Mouse (Mus musculus) hindbrain, embryonic 14.5 days (tissue): Measurements from ENCODE around the gene Mpz. TPM values are rescaled to one million over a fixed set of nuclear protein-coding genes. Genes with fewer than 3 reads are reported as not detected.
A peak's percentile ranks its signal among the peaks of the same experiment; 100 is the strongest.

Source experiments
- ATAC-seq: fragments of 200-750 bp; cut with Nextera tagmentation; 2 replicates; pipeline ENCODE4 v1.8.0; 2017; ENCODE audit warnings: moderate number of reproducible peaks, mild to moderate bottlenecking, moderate TSS enrichment, moderate library complexity; ENCODE audit not compliant: low FRiP score
- DNase-seq: peaks from one replicate; pipeline ENCODE4 v3.0.0-alpha.2; 2015; ENCODE audit warnings: low spot score
- H3K27ac ChIP-seq: fragments of 300-500 bp; sonication (generic); 2 replicates; pipeline ENCODE4 v1.5.1; 2014; ENCODE audit warnings: mild to moderate bottlenecking, moderate library complexity
- H3K27me3 ChIP-seq: fragments of 300-500 bp; sonication (generic); 2 replicates; pipeline ENCODE4 v1.6.1; 2014; ENCODE audit warnings: mild to moderate bottlenecking, low read length, mixed read lengths; ENCODE audit not compliant: control insufficient read depth, insufficient read depth
- H3K36me3 ChIP-seq: fragments of 300-500 bp; sonication (generic); replicated peaks from 2 replicates; pipeline ENCODE4 v1.6.1; 2014; ENCODE audit not compliant: control insufficient read depth, insufficient read depth
- H3K4me1 ChIP-seq: fragments of 300-500 bp; sonication (generic); replicated peaks from 2 replicates; pipeline ENCODE4 v1.6.1; 2014; ENCODE audit warnings: antibody characterized with exemption, low read length, mixed read lengths; ENCODE audit not compliant: control insufficient read depth, insufficient read depth
- H3K4me2 ChIP-seq: fragments of 300-500 bp; sonication (generic); replicated peaks from 2 replicates; pipeline ENCODE4 v1.6.1; 2014; ENCODE audit warnings: mild to moderate bottlenecking, moderate library complexity
- H3K4me3 ChIP-seq: fragments of 300-500 bp; sonication (generic); replicated peaks from 2 replicates; pipeline ENCODE4 v1.5.1; 2014; ENCODE audit warnings: mild to moderate bottlenecking, low read length
- H3K9ac ChIP-seq: fragments of 300-500 bp; sonication (generic); 2 replicates; pipeline ENCODE4 v1.6.1; 2014
- H3K9me3 ChIP-seq: fragments of 300-500 bp; sonication (generic); 2 replicates; pipeline ENCODE4 v1.6.1; 2016; ENCODE audit warnings: low read length; ENCODE audit not compliant: control insufficient read depth
- WGBS: fragments of 180-500 bp; shearing (Covaris S2); extraction: QIAGEN DNeasy Blood & Tissue Kit; methylation state at CpG from one replicate; pipeline ENCODE4 v1.1.7; 2014; 5-methylcytosine and 5-hydroxymethylcytosine counted together
- polyA plus RNA-seq: library from polyadenylated mRNA; unstranded; fragments of >200 nt; fragmentation: Nextera tagmentation; extraction: Ambion mirVana; gene quantifications from 2 replicates; pipeline ENCODE4 v1.2.1, GENCODE M21; 2014

Gene Mpz
- polyA plus RNA-seq: 3.5 and 4.8 TPM in 2 replicates

DNA sequence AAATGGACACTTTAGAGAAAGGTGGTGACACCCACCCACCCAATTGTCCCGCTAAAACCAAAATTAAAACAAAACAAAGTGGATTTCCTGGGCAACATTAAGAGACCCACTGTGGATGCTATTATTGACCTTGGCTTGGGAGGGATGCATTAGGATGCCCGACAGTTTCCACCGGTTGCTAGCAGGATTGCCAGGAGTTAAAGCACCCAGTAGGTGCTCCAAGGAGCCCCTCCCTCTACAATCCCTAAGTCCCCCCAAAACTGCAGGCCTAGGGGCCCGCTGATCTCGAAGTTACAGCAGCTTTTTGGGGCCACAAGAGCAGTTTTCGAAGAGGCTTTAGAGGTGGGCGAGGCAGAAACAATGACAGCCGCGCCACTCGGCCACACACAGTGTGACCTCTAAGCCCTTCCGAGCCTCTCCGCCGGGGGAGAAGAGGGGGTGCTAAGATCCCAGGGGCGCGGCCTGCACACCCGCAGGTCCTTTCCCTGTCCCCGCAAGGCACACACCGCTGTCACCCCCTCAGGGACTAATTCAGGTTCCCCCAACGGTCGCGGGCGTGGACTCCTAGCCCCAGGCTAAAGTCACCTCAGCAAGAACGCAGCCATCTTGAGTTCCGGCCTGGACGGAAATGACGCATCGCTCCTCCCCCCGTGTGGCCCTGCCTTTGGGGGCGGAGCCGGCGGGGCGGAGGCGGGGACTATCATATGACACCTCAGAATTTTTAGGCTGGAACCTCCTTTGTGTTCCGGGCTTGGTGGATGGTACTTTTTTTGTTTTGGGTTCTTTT is at the start of gene Mpz, which contains the start of gene Sdhc:
Gene Mpz (plus strand): TSS at position 738 of the 787 bp plus-strand sequence.
Gene Sdhc (minus strand): TSS at position 630 of the 787 bp plus-strand sequence.
- H3K9me3 ChIP-seq: no peaks in the 10 kb centered on the region
- WGBS: under 1% methylated on average over 34 of the region's 34 CpGs
- ATAC-seq (peak; percentile 97), DNase-seq (peak; percentile 95)
- peak within 1 kb of the TSS; percentile 94 for H3K4me2 ChIP-seq
- H3K27me3 ChIP-seq: no peaks in the 10 kb centered on the region
- H3K36me3 ChIP-seq: peaks cover 5% of the 10 kb centered on the region; the same call in 1 of the 2 replicates
- peaks cover 17% of the 10 kb centered on the region for H3K4me1 ChIP-seq
- peak within 1 kb of the TSS; percentile 91 for H3K9ac ChIP-seq
- H3K27ac ChIP-seq: peak within 1 kb of the TSS; percentile 79
- H3K4me3 ChIP-seq: peak within 1 kb of the TSS; percentile 71

DNA sequence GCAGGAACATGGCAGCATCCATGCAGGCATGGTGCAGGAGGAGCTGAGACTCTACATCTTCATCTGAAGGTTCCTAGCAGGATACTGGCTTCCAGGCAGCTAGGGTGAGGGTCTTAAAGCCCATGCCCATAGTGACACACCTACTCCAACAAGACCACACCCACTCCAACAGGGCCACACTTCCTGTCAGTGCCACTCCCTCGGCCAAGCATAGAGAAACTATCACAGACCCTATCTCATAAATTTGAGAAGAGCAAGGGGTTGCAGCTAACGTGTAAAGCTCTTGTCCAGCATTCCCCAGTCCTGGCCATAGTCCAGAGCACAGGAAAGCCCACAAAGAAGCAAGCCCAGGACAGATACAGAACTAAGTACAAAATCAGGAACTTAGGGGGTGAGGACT is 49.5 kb upstream of the Mpz start:
- H3K4me2 ChIP-seq: no peak overlapping the region
- 51% methylated on average over 2 of the region's 2 CpGs for WGBS

DNA sequence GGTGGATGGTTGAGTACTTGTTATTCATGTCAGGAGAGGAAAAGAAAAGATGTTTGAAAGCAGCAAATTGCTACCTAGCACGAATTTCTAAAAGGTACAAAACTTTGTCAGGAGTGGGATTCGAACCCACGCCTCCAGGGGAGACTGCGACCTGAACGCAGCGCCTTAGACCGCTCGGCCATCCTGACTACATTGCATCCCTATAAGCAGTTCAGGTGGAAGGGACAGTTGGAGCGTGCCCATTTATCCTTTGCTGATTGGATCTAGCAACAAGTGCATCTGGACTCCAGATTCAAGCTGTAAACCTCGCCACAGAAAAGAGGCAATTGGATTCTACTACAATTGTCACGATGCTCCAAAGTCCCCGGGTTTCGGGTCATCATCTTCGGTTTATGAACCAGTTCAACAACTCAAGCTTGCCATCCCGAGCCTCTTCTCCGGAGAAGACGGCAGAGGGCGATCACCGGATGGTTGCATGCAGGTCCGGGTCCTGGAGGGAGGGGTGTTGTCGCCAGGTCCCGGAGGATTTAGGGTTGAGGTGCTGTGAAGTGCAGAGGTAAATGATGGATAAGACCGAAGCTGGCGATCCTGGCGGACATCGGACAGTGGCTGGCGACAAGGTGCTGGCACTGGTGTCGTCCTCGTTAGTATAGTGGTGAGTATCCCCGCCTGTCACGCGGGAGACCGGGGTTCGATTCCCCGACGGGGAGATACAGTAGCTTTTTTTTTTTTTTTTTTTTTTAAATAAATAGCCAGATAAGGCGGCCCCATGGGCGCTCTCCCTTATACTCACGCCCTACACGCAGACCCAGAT is 48.6 kb upstream of the Mpz start:
- peak; percentile 95 for DNase-seq
- 0 out of 2 replicates have a peak, but pooled peaks cover 6% of the 10 kb centered on the region for H3K4me1 ChIP-seq
- H3K4me3 ChIP-seq: peak overlapping the region; percentile 68
- peak overlapping the region; percentile 80 for H3K9ac ChIP-seq
- H3K4me2 ChIP-seq: peak overlapping the region; percentile 56
- H3K36me3 ChIP-seq: no peaks in the 10 kb centered on the region
- ATAC-seq: peak; percentile 89
- under 1% methylated on average over 40 of the region's 40 CpGs for WGBS
- no peaks in the 10 kb centered on the region for H3K9me3 ChIP-seq
- H3K27me3 ChIP-seq: no peaks in the 10 kb centered on the region
- H3K27ac ChIP-seq: peak overlapping the region; percentile 86

More for the DNA sequence above, 49.5 kb upstream of the Mpz start:
- Histone ChIP-seq H3K36me3 (no peaks in the 10 kb centered on the region), H3K4me1 (0 out of 2 replicates have a peak, but pooled peaks cover 6% of the 10 kb centered on the region), H3K9ac (no peak overlapping the region), H3K9me3 (no peaks in the 10 kb centered on the region), H3K27me3 (no peaks in the 10 kb centered on the region), H3K27ac (no peak overlapping the region), H3K4me3 (no peak overlapping the region)
- DNase-seq (no peak), ATAC-seq (no peak)

DNA sequence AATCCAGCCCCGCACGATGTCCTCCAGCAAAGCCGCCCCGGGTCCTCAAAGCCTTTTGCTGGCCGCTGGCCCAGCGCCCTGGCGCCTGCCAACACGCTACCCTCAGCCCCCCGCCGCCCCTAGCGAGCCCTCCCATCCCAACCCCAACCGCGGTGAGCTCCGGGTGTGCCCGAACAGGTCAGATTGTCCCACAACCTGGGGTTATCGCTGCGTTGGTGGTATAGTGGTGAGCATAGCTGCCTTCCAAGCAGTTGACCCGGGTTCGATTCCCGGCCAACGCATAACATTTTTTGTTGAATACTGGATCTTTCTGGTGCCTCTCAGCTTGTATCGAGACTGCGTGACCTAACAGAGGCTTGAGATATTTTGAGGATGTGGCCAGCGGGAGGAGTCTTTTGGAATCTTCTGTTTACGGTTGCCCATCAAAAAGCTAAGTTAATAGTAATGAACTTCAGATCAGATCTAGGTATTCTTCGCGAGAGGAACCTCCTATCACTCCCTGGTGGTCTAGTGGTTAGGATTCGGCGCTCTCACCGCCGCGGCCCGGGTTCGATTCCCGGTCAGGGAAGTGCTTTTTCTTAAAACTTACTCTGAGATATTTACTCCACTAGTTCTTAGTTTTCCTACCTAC is 47.8 kb upstream of the Mpz start:
- peak; percentile 96 for ATAC-seq
- H3K4me2 ChIP-seq: peak overlapping the region; percentile 56
- no peaks in the 10 kb centered on the region for H3K27me3 ChIP-seq
- 0 out of 2 replicates have a peak, but pooled peaks cover 6% of the 10 kb centered on the region for H3K4me1 ChIP-seq
- H3K36me3 ChIP-seq: no peaks in the 10 kb centered on the region
- no peaks in the 10 kb centered on the region for H3K9me3 ChIP-seq
- H3K9ac ChIP-seq: peak overlapping the region; percentile 80
- peak overlapping the region; percentile 68 for H3K4me3 ChIP-seq
- H3K27ac ChIP-seq: peak overlapping the region; percentile 86
- WGBS: under 1% methylated on average over 35 of the region's 35 CpGs
- DNase-seq: peak; percentile 98

DNA sequence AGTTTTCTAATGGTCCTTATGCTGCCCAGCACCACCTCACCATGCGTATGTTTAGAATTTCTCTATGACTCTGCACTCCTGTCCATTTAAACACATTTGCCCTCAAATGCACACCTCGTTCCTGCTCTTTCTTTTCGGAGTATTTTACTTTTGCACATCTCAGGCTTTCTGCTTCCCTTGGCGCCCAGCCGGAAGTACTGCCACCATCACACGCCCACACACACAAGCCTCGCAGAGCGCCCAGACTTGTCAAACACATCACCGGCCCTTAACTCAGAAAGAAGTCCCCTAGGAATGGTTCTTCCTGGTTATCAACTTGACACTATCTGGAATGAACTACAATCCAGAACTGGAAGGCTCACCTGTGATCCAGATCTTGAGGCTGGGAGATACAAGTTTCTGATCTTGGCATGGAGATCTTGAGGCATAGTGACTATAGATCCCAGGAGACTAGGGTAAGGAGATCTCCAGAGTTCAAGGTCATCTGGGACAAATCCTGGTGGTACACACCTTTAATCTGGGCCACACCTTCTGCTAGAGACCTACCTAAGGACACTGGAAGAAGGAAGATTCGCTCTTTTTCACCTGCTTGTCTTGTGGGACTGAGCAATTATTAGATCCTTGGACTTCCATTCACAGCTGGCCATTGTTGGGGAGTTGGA is 47.2 kb upstream of the Mpz start:
- Histone ChIP-seq H3K9me3 (no peaks in the 10 kb centered on the region), H3K27me3 (no peaks in the 10 kb centered on the region), H3K9ac (0 out of 2 replicates have a peak overlapping the region, but pooled peaks have one; percentile 38), H3K4me3 (peak overlapping the region; percentile 68), H3K27ac (no peak overlapping the region; the same call in 1 of the 2 replicates), H3K4me1 (0 out of 2 replicates have a peak, but pooled peaks cover 6% of the 10 kb centered on the region), H3K4me2 (peak overlapping the region; percentile 56), H3K36me3 (no peaks in the 10 kb centered on the region)
- WGBS: 10% methylated on average over 10 of the region's 10 CpGs
- ATAC-seq (no peak), DNase-seq (peak; percentile 44)

DNA sequence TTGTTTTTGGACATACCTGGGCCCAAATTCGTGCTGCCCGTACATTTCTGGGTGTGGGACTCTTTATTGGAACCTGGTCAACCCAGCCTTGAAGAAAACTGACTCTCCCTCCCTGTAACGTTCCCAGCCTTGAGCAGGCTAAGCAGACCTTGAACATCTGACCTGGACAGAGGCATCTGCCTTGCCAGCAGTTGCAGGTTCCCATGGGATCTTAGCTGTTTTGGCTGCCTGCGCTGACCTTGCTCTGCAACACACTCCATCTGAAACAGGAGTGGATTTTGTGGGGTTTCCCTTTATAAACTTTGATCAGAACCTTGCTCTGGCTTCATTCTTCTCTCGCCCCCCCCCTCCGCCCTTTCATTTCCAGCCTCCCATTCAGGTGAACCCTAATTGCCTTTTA is 45.3 kb upstream of the Mpz start:
- no peak overlapping the region for H3K27ac ChIP-seq
- WGBS: 69% methylated on average over 6 of the region's 6 CpGs
- no peaks in the 10 kb centered on the region for H3K36me3 ChIP-seq
- H3K4me1 ChIP-seq: 0 out of 2 replicates have a peak, but pooled peaks cover 8% of the 10 kb centered on the region
- DNase-seq: no peak
- H3K4me2 ChIP-seq: no peak overlapping the region
- no peak overlapping the region for H3K4me3 ChIP-seq
- no peak for ATAC-seq
- no peaks in the 10 kb centered on the region for H3K9me3 ChIP-seq
- no peak overlapping the region for H3K9ac ChIP-seq
- no peaks in the 10 kb centered on the region for H3K27me3 ChIP-seq

DNA sequence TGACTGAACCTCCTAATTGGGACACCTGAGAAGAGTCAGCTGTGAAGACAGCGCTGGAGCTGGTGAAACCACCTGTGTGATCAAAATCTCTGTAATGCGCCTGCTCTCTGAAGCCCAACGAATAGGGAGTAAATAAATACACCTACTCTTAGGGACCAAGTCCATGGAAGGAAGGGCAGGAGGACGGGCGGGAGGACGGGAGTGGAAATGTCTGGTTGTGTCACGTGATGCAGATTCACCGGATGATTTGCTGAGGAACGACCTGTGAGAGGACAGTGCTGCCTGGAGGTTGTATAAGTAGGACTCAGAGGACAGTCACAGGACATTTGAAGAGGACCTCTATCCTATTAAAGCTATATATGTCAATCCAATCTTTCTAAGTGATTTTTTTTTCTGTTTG is 40.9 kb upstream of the Mpz start:
- no peak overlapping the region for H3K4me2 ChIP-seq
- no peak overlapping the region for H3K27ac ChIP-seq

DNA sequence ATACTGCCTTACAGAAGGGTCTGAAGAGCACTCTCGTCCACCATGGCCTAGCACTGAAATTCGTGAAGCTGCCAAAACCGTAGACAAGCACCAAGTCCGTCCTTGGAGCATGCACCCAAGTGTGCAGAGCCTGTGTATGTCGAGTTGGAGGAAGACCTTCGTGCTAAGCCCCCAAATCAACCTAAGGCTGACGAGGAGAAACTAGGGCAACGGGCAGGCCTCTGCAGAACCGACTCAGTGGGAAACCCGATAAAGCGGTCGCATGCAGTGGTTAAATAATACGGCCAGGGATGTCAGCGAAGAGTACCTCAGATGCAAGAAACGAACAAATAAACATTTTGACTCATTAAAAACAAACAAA is 39.9 kb upstream of the Mpz start:
- Histone ChIP-seq H3K9me3 (no peaks in the 10 kb centered on the region), H3K4me2 (peak overlapping the region; percentile 81), H3K9ac (peak overlapping the region; percentile 54), H3K36me3 (no peaks in the 10 kb centered on the region), H3K27me3 (no peaks in the 10 kb centered on the region), H3K27ac (peak overlapping the region; percentile 85), H3K4me3 (peak overlapping the region; percentile 43), H3K4me1 (peaks cover 5% of the 10 kb centered on the region; the same call in 1 of the 2 replicates)
- peak; percentile 64 for ATAC-seq
- DNase-seq: no peak
- 9% methylated on average over 15 of the region's 15 CpGs for WGBS

More for the DNA sequence above, 40.9 kb upstream of the Mpz start:
- 39% methylated on average over 9 of the region's 9 CpGs for WGBS
- H3K36me3 ChIP-seq: no peaks in the 10 kb centered on the region
- H3K9me3 ChIP-seq: no peaks in the 10 kb centered on the region
- peaks cover 5% of the 10 kb centered on the region; the same call in 1 of the 2 replicates for H3K4me1 ChIP-seq
- no peak overlapping the region for H3K9ac ChIP-seq
- ATAC-seq (no peak), DNase-seq (no peak)
- H3K27me3 ChIP-seq: no peaks in the 10 kb centered on the region
- no peak overlapping the region for H3K4me3 ChIP-seq
